Mouse (Mus musculus) liver, postnatal 0 days (tissue): ENCODE measurements around the gene Cox6a1.

Experiments used
- CTCF ChIP-seq: sonication (generic); IDR thresholded peaks from 2 replicates; pipeline ENCODE4 v1.5.1; 2016; ENCODE audit warnings: antibody characterized with exemption, low read depth
- EP300 ChIP-seq: IDR thresholded peaks from 2 replicates; pipeline ENCODE4 v1.6.1; 2016; ENCODE audit warnings: antibody characterized with exemption, low read depth, mild to moderate bottlenecking

- no peak for TF ChIP-seq CTCF
- no peak for TF ChIP-seq EP300
Measured at GRCm38 (mm10) chr5:115371736-115372135, 23.0 kb upstream of the Cox6a1 start.
